Mouse (Mus musculus) liver, embryonic 12.5 days (tissue): Measurements from ENCODE around the gene Dars. TPM values are rescaled to one million over a fixed set of nuclear protein-coding genes. Genes with fewer than 3 reads are reported as not detected.
A peak's percentile ranks its signal among the peaks of the same experiment; 100 is the strongest.

ENCODE experiments used
- ATAC-seq: fragments of 200-750 bp; cut with Nextera tagmentation; 2 replicates; pipeline ENCODE4 v1.8.0; 2017; ENCODE audit warnings: moderate number of reproducible peaks, mild to moderate bottlenecking, moderate library complexity
- H3K27ac ChIP-seq: fragments of 300-500 bp; sonication (generic); 2 replicates; pipeline ENCODE4 v1.5.1; 2016; ENCODE audit warnings: mild to moderate bottlenecking
- H3K27me3 ChIP-seq: fragments of 300-500 bp; sonication (generic); replicated peaks from 2 replicates; pipeline ENCODE4 v1.6.1; 2016; ENCODE audit warnings: mild to moderate bottlenecking, moderate library complexity
- H3K36me3 ChIP-seq: fragments of 300-500 bp; sonication (generic); 2 replicates; pipeline ENCODE4 v1.6.1; 2016; ENCODE audit warnings: mild to moderate bottlenecking, moderate library complexity
- H3K4me1 ChIP-seq: fragments of 300-500 bp; sonication (generic); 2 replicates; pipeline ENCODE4 v1.6.1; 2016
- H3K4me2 ChIP-seq: fragments of 300-500 bp; sonication (generic); 2 replicates; pipeline ENCODE4 v1.6.1; 2016; ENCODE audit warnings: mild to moderate bottlenecking, moderate library complexity
- H3K4me3 ChIP-seq: fragments of 300-500 bp; sonication (generic); 2 replicates; pipeline ENCODE4 v1.5.1; 2016; ENCODE audit warnings: mild to moderate bottlenecking, moderate library complexity
- H3K9ac ChIP-seq: fragments of 300-500 bp; sonication (generic); 2 replicates; pipeline ENCODE4 v1.6.1; 2016; ENCODE audit warnings: mild to moderate bottlenecking, moderate library complexity
- H3K9me3 ChIP-seq: fragments of 300-500 bp; sonication (generic); replicated peaks from 2 replicates; pipeline ENCODE4 v1.6.1; 2016; ENCODE audit warnings: mild to moderate bottlenecking, moderate library complexity
- WGBS: fragments of 180-500 bp; shearing (Covaris S2); methylation state at CpG from one replicate; pipeline ENCODE4 v1.1.7; 2016; ENCODE audit not compliant: insufficient replicate concordance; 5-methylcytosine and 5-hydroxymethylcytosine counted together
- polyA plus RNA-seq: library from polyadenylated mRNA; unstranded; fragments of >200 nt; fragmentation: Nextera tagmentation; extraction: Ambion mirVana; gene quantifications from 2 replicates; pipeline ENCODE4 v1.2.1, GENCODE M21; 2016

The Dars gene
- polyA plus RNA-seq, 1 experiment from 2014 or later, result 166 TPM

DNA sequence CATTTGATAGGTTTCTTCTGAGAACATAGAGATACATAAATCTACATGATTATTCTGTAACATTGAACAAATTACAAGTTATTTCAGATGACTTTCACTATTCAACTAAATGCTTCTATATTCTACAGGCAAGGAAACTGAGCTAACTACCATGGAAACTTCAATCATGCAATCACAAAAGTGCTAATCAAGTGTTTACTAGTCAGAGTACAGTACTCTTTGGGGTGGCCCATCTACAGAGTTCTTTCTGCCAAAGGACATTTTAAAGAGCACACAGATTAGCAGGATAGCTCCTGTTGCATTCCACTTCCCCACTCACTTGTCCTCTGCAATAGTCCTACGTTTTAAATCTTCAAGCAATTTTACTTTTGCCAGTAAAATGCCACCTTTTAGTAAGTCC is 11.5 kb downstream of the Dars start:
- Histone ChIP-seq H3K27ac (no peak overlapping the region), H3K4me3 (no peak overlapping the region), H3K36me3 (peaks cover 68% of the 10 kb centered on the region), H3K9ac (no peak overlapping the region), H3K4me1 (peaks cover 18% of the 10 kb centered on the region), H3K27me3 (no peaks in the 10 kb centered on the region), H3K9me3 (no peaks in the 10 kb centered on the region), H3K4me2 (no peak overlapping the region)
- WGBS, result 88% methylated on average over 1 of the region's 1 CpGs
- ATAC-seq, result no peak

DNA sequence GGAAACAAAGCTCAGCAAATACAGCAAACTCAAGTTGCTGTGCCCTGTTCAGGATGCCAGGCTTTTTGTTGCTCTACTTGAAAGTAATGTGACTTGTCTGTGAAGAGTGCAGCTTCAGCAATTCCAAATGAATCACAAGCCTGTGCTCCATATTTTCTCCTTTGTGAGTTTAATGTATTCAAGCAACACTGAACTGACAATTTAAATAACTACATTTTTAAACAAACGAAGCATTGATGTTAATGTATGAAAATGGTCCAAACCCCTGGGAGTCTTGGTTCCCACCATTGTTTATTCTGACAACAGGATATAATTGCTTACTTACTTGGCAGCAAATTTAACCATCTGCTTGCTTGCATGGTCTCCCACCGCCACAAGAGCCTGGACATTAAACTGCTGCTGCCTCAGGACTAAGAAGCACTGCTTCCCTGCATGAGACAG is 12.1 kb downstream of the Dars start:
- H3K4me3 ChIP-seq, result no peak overlapping the region
- no peak for ATAC-seq
- WGBS, result 82% methylated on average over 2 of the region's 2 CpGs
- H3K9me3 ChIP-seq, result no peaks in the 10 kb centered on the region
- peaks cover 70% of the 10 kb centered on the region for H3K36me3 ChIP-seq
- H3K27ac ChIP-seq, result no peak overlapping the region
- H3K9ac ChIP-seq, result no peak overlapping the region
- H3K4me2 ChIP-seq, result no peak overlapping the region
- no peaks in the 10 kb centered on the region for H3K27me3 ChIP-seq
- H3K4me1 ChIP-seq, result peaks cover 16% of the 10 kb centered on the region

DNA sequence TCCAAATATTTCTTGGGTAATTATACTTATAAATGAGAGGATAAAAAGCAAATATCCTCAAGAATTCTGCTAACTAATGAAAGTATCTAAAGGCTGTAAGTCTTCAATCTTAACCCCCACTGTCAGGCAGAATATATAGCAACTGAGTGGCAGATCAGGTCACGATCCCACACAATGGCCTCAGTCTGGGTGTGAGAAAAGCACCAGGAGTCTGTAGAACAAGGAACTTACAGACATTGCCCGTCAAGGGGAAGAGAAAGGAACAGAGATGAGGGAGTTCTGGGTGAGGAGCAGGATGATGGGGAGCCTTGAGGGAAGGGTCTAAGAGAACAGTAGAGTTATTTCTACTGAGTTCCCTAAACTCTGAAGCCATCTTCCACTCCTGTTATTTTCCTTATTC is 16.2 kb downstream of the Dars start:
- no peak for ATAC-seq
- H3K36me3 ChIP-seq, result peaks cover 82% of the 10 kb centered on the region
- 72% methylated on average over 2 of the region's 2 CpGs for WGBS

DNA sequence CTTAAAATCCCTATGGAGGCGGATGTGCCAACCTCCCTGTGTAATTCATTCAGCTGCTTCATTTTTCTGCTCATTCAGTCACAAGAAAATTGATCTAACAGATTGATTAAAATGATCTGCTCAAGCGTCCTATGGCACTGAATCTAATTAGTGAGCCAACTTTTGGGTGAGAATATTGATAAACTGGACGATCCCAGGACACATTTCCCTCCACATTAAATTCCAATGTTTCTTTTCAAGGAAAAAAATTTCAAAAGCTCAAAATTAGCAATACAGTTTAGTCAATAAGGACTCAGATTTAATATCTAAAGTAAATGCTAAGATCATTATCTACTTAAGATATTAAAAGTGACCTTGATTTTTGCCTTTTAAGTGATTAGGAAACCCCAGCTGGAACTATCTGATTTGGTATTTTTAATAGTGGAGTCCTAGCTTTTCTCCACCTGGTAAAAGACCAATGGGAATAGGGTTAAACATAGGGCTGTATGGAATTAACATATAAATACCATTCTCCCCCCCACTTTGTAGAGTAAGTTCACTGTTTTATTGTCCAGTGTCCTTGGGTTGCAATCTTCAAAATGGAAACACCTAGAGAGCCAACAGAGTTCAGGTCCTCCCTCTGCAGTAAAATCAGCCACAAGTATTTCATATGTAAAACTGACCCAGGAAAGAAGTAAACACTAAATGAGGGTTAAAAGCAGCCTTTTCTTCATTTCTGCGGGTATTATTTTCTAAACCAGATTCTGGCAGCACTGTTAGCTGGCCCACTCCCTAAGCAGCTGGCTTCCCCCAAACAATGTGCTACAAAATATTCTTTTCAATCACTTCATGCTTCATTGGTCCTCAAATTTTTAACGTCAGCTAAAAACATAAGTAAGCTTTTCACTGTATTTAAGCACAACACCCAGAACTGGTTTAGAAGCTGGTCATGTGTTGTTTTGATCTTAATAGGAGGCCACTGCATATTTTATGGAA is 16.9 kb downstream of the Dars start:
- WGBS, result 76% methylated on average over 5 of the region's 5 CpGs

More for the DNA sequence above, 16.2 kb downstream of the Dars start:
- no peaks in the 10 kb centered on the region for H3K27me3 ChIP-seq
- H3K27ac ChIP-seq, result no peak overlapping the region
- H3K4me1 ChIP-seq, result no peaks in the 10 kb centered on the region
- H3K9ac ChIP-seq, result no peak overlapping the region
- H3K4me2 ChIP-seq, result no peak overlapping the region
- H3K4me3 ChIP-seq, result no peak overlapping the region
- no peaks in the 10 kb centered on the region for H3K9me3 ChIP-seq

DNA sequence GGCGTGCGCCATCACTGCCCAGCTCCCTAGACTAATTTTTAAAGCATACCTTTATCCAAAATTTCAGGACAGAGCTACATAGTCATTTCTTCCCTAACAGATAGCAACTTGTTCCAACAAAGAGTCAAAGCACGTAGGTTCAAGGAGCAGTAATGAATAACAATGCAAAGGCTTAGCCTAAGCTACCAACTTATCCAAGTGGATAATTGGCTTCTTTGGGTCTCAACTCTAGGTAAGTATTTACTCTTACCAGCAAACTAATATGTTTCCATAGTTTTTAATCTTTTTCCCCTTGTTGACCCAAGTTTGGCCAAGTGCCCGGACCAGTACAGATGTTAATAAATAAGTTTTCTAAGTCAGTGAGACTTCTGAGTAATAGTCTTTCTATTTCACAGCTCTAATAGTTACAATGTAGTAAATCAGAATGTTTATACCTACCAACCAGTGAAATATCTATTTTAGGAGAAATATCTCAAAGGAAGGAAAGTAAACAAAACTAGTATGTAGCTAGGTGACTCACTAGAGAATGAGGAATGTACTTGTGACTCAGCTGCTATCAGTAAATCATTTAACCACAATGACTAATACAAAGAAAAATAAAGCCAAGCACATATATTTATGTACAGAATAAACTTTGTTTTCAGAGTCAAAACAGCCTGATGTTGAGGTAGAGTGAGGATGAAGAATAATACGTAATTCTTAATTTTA is 18.3 kb downstream of the Dars start:
- H3K36me3 ChIP-seq, result peaks cover 84% of the 10 kb centered on the region

More for the DNA sequence above, 16.9 kb downstream of the Dars start:
- ATAC-seq, result no peak
- Histone ChIP-seq H3K9me3 (no peaks in the 10 kb centered on the region), H3K27me3 (no peaks in the 10 kb centered on the region), H3K36me3 (peaks cover 84% of the 10 kb centered on the region), H3K4me3 (no peak overlapping the region), H3K4me1 (no peaks in the 10 kb centered on the region), H3K27ac (no peak overlapping the region), H3K4me2 (no peak overlapping the region), H3K9ac (no peak overlapping the region)

DNA sequence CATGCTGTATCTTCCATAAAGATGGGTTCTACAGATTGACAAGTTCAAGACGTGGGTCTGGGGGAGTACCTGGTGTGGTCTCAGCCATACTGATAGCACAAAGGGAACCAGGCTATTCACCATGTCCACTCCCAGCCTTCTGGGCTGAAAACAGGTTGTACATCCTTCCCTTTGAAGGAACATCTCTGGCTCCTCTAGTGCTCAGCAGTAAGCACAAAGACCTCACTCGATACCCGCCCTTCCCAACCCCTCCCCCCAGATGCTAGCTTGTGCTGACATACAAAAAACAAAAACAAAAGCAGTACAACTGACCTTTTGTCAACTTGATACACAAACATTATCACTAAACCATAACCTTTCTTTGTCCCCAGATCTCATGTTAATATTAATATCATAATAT is 22.5 kb downstream of the Dars start:
- Histone ChIP-seq H3K4me1 (no peaks in the 10 kb centered on the region), H3K36me3 (peaks cover 80% of the 10 kb centered on the region)
- 82% methylated on average over 3 of the region's 3 CpGs for WGBS

More for the DNA sequence above, 18.3 kb downstream of the Dars start:
- WGBS, result 93% methylated on average over 5 of the region's 5 CpGs
- H3K9ac ChIP-seq, result no peak overlapping the region
- no peak for ATAC-seq
- H3K27me3 ChIP-seq, result no peaks in the 10 kb centered on the region
- no peaks in the 10 kb centered on the region for H3K9me3 ChIP-seq
- H3K4me1 ChIP-seq, result no peaks in the 10 kb centered on the region
- no peak overlapping the region for H3K27ac ChIP-seq
- no peak overlapping the region for H3K4me2 ChIP-seq
- H3K4me3 ChIP-seq, result no peak overlapping the region

DNA sequence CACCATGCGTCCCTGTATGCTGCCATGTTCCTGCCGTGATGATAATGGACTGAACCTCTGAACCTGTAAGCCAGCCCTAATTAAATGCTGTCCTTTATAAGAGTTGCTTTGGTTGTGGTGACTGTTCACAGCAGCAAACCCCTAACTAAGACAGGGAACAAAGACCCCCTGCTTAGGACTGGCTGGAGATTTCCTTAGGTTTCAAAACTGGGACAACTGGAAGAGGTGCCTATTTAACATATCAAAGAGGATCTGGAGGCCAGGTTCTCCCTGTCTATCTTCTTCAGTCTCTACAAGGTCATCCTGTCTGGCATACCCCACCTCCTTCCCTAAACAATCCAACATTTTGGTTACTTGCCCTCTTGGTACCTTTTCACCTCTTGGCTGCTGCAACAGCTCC is 24.8 kb downstream of the Dars start:
- Histone ChIP-seq H3K4me1 (no peaks in the 10 kb centered on the region), H3K4me3 (no peak overlapping the region), H3K27me3 (no peaks in the 10 kb centered on the region), H3K4me2 (no peak overlapping the region), H3K36me3 (peaks cover 82% of the 10 kb centered on the region), H3K9me3 (no peaks in the 10 kb centered on the region), H3K27ac (no peak overlapping the region), H3K9ac (no peak overlapping the region)
- no peak for ATAC-seq
- WGBS, result 85% methylated on average over 2 of the region's 2 CpGs

More for the DNA sequence above, 22.5 kb downstream of the Dars start:
- no peak overlapping the region for H3K4me2 ChIP-seq
- H3K27me3 ChIP-seq, result no peaks in the 10 kb centered on the region
- H3K4me3 ChIP-seq, result no peak overlapping the region
- no peak overlapping the region for H3K27ac ChIP-seq
- ATAC-seq, result no peak
- H3K9ac ChIP-seq, result no peak overlapping the region
- no peaks in the 10 kb centered on the region for H3K9me3 ChIP-seq

DNA sequence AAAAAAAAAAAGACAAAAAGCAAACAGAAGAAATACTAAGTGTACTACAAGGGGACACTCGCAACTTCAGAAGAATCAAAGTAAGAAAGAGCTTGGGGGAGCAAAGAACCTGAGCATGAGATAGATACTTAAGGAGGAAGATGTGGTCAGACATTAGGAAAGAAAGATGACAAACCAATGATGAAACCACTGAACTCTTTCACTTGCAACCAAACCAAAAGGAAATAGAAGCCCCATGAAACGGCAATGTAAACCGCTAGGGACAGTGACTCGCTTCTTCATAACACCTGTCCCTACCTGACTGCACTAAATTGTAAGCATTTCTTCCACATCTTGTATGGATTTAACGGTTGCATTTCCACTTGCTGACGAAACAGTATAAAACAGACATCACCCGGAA is 30.7 kb downstream of the Dars start:
- ATAC-seq, result no peak
- H3K9me3 ChIP-seq, result no peaks in the 10 kb centered on the region
- WGBS, result 83% methylated on average over 7 of the region's 7 CpGs

DNA sequence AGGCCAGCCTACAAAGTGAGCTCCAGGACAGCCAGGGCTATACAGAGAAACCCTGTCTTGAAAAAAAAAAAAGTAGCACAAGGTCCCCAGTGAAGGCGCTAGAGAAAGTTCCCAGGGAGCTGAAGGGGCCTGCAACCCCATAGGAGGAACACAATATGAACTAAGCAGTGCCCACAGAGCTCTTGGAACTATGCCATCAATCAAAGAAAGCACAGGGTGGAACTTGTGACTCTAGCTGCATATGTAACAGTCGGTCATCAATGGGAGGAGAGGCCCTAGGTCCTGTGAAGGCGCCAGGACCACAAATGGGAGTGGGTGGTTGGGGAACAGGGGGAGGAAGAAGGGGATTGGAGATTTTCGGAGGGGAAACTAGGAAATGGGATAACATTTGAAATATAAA is 40.3 kb downstream of the Dars start:
- Histone ChIP-seq H3K27me3 (no peaks in the 10 kb centered on the region), H3K4me1 (no peaks in the 10 kb centered on the region), H3K27ac (no peak overlapping the region), H3K4me2 (no peak overlapping the region), H3K9ac (no peak overlapping the region), H3K4me3 (no peak overlapping the region), H3K9me3 (no peaks in the 10 kb centered on the region), H3K36me3 (peaks cover 79% of the 10 kb centered on the region)
- 85% methylated on average over 4 of the region's 4 CpGs for WGBS
- no peak for ATAC-seq

More for the DNA sequence above, 30.7 kb downstream of the Dars start:
- Histone ChIP-seq H3K27me3 (no peaks in the 10 kb centered on the region), H3K4me1 (no peaks in the 10 kb centered on the region), H3K9ac (no peak overlapping the region), H3K27ac (no peak overlapping the region), H3K4me3 (no peak overlapping the region), H3K4me2 (no peak overlapping the region), H3K36me3 (peaks cover 80% of the 10 kb centered on the region)

DNA sequence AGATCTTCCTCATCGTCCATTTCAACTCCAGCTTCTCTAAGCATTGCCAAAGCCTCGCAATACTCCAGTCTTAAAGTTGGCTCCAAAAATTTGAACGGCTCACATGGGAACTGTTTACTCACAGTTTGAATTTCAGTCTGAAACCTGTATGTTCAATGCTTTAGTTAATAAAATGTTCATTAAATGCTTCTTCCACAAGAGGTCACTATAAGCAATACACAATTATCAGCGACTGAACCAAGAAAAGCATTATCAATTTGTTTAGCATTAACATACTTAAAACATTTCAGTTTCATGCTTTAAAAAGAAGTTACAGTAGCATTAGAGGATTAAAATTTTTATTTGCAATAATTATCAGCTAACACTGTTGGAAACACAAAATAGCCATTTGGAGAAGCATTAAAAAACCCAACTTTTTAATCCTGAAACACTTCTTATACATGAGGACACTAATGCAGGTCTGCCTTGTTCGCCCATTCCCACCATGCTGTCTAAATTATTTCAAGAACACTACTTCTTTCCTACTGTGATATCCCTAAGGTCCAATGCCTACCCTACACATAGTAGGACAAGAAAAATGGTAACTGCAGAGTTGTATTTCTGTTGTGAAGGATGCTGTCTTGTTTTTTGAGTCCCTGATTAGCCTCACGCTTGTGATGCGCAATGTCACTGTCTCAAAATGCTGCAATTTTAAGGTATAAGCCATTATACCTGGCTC is 44.9 kb downstream of the Dars start:
- Histone ChIP-seq H3K9me3 (no peaks in the 10 kb centered on the region), H3K27me3 (no peaks in the 10 kb centered on the region), H3K4me2 (no peak overlapping the region), H3K36me3 (peaks cover 82% of the 10 kb centered on the region), H3K4me1 (no peaks in the 10 kb centered on the region), H3K9ac (no peak overlapping the region), H3K4me3 (no peak overlapping the region), H3K27ac (no peak overlapping the region)
- no peak for ATAC-seq
- WGBS, result 84% methylated on average over 7 of the region's 7 CpGs

DNA sequence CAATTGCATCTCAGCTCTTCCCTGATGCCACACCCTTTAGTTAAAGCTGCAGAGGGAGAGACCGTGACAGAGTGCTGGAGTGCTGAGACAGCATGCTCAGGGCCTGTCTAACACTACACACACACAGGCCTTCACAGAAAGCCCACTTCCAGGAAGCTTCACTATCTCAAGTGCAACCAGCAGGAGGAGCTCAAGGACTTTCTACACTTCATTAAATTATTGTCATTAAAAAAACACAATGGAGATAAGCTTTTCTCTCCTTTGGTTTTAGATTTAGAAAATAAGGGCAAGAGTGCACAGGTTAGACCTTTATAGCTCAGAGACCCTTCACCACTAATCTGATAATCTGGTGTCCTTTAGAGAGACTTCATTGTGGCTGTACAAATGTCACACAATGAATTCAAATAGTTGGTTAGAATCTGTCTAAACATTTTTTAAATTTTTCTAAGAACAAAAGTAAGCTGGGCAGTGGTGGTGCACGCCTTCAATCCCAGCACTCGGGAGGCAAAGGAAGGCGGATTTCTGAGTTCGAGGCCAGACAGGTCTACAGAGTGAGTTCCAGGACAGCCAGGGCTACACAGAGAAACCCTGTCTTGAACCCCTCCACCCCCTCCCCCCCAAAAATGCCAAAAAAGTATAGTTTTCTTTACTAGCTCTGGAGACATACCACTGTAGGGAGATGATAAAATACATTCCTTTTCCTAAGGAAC is 48.3 kb downstream of the Dars start:
- Histone ChIP-seq H3K27ac (no peak overlapping the region), H3K9ac (no peak overlapping the region), H3K4me3 (no peak overlapping the region), H3K27me3 (no peaks in the 10 kb centered on the region), H3K36me3 (peaks cover 76% of the 10 kb centered on the region), H3K4me2 (no peak overlapping the region), H3K4me1 (no peaks in the 10 kb centered on the region), H3K9me3 (no peaks in the 10 kb centered on the region)
- ATAC-seq, result peak; percentile 49; the same call in 1 of the 2 replicates
- WGBS, result 68% methylated on average over 5 of the region's 5 CpGs
